ENCODE assay signal across 8 mouse cellular contexts in the genomic region with DNA sequence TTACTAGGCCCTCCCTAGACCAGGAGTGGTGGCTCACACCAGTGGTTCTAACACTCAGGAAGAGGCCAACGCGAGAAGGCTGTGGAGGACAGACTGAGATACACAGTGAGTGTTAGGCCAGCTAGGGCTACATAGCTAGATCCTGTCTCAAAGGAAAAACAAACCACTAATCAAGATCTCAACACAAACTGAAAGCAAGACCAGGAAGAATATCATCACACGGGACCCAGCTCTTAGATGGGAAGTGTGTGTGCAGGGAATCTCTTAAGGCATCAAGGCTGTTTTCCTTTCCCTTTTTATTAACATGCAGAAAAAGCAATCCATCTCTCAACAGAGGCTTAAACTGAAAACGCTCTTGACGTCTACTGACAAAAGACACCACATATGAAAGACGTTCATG. TPM values are rescaled to one million over a fixed set of nuclear protein-coding genes. Genes with fewer than 3 reads are reported as not detected.
DNase-seq lines count a peak whose midpoint lies in the region; ATAC-seq lines count a peak whose summit lies in the region.

No protein-coding gene starts in this region.

- H3K9me3 ChIP-seq in heart, embryonic 10.5 days, result no peaks in the 10 kb centered on the region
- no peaks in the 10 kb centered on the region for H3K9me3 ChIP-seq in hindbrain, embryonic 11.5 days (ENCODE audit: control insufficient read depth, low read length)

- peaks cover 70% of the 10 kb centered on the region for H3K79me2 ChIP-seq in macrophage (ENCODE audit: inconsistent target)

- no peak for ATAC-seq in hindbrain, embryonic 11.5 days (ENCODE audit: low FRiP score)

- no peak for DNase-seq in heart, embryonic 10.5 days (ENCODE audit: low spot score)
- DNase-seq in heart, postnatal 36 days, result no peak
- DNase-seq in CD4-positive helper T cell, adult 2 months (ENCODE audit: low read depth, low spot score), result peak; percentile 14
- no peak for DNase-seq in hindbrain, embryonic 11.5 days (ENCODE audit: low spot score)
- DNase-seq in adrenal gland, postnatal 25 days, result no peak
- DNase-seq in layer of hippocampus, adult 9-11 months, result no peak
- DNase-seq in gastrocnemius, postnatal 25 days, result no peak

- 61% methylated on average over 6 of the region's 6 CpGs for WGBS in heart, embryonic 10.5 days
- WGBS in hindbrain, embryonic 11.5 days, result 64% methylated on average over 6 of the region's 6 CpGs
- WGBS in macrophage (ENCODE audit: missing documents), result 10% methylated on average over 6 of the region's 6 CpGs

- H3K27me3 ChIP-seq in heart, embryonic 10.5 days (ENCODE audit: insufficient read depth, poor library complexity, severe bottlenecking), result no peaks in the 10 kb centered on the region
- H3K27me3 ChIP-seq in hindbrain, embryonic 11.5 days (ENCODE audit: control insufficient read depth, insufficient read depth, low read length), result no peaks in the 10 kb centered on the region

- 0 out of 2 replicates have a peak overlapping the region, but pooled peaks have one; percentile 3 for H3K9ac ChIP-seq in hindbrain, embryonic 11.5 days (ENCODE audit: low read depth, low read length)

- peaks cover 15% of the 10 kb centered on the region for H3K4me1 ChIP-seq in heart, embryonic 10.5 days
- H3K4me1 ChIP-seq in hindbrain, embryonic 11.5 days (replicated peaks; ENCODE audit: control insufficient read depth, insufficient read depth, low read length), result peaks cover 2% of the 10 kb centered on the region; the same call in 1 of the 2 replicates

- peak overlapping the region; percentile 53; the same call in 1 of the 2 replicates for H3K27ac ChIP-seq in heart, embryonic 10.5 days
- no peak overlapping the region for H3K27ac ChIP-seq in hindbrain, embryonic 11.5 days (ENCODE audit: low read depth, low read length)
- H3K27ac ChIP-seq in macrophage, result no peak overlapping the region

- H3K4me2 ChIP-seq in hindbrain, embryonic 11.5 days (replicated peaks; ENCODE audit: low read depth, low read length), result peak overlapping the region; percentile 19; the same call in 1 of the 2 replicates

- H3K36me3 ChIP-seq in heart, embryonic 10.5 days, result peaks cover 28% of the 10 kb centered on the region
- no peaks in the 10 kb centered on the region for H3K36me3 ChIP-seq in hindbrain, embryonic 11.5 days (ENCODE audit: control insufficient read depth, insufficient read depth, low read length)
- no peaks in the 10 kb centered on the region for H3K36me3 ChIP-seq in macrophage (ENCODE audit: inconsistent target)

- peak overlapping the region; percentile 33 for H3K4me3 ChIP-seq in heart, embryonic 10.5 days
- no peak overlapping the region for H3K4me3 ChIP-seq in hindbrain, embryonic 11.5 days (ENCODE audit: low read depth, low read length)
- H3K4me3 ChIP-seq in macrophage (ENCODE audit: inconsistent target), result peak overlapping the region; percentile 93

- intact Hi-C loops in heart, postnatal 36 days (cut with DNase I), result loop anchor here (5.0 to 10.0 kb wide), 2 partner anchors 65 to 237 kb away; a partner anchor contains a TSS

RNA-seq across cellular contexts. Expression of a gene that starts 2.0 kb away (rescaled TPM):
- 14.0 and 17.5 TPM in 2 replicates for polyA plus RNA-seq in heart, embryonic 10.5 days (2016; fragmentation: Nextera tagmentation; extraction: Ambion mirVana)
- 1 to 10 TPM; 6.1 to 6.4 TPM for total RNA-seq in heart, postnatal 36 days (2021)
- 14.7 and 20.0 TPM in 2 replicates for polyA plus RNA-seq in hindbrain, embryonic 11.5 days (2014; fragmentation: Nextera tagmentation; extraction: Ambion mirVana)
- 100 to 1,000 TPM in 11 of 26 experiments, 10 to 100 TPM in 15; 30.1 to 161 (median 91.9) TPM for total RNA-seq in macrophage (2018; cell fraction: chromatin; rRNA removed)
- 10 to 100 TPM; 12.0 to 42.6 (median 22.4) TPM for total RNA-seq in macrophage (2018; cell fraction: cytosol; rRNA removed)
- 100 to 1,000 TPM in 1 of 26 experiments, 10 to 100 TPM in 25; 27.6 to 106 (median 43.0) TPM for total RNA-seq in macrophage (2018; cell fraction: nucleus; rRNA removed)
- 8.0 to 10.7 TPM (median 8.3 TPM) in 3 replicates for polyA plus RNA-seq in macrophage (2018)
- total RNA-seq in adrenal gland, postnatal 25 days (2021), result 36.3 and 44.4 TPM in 2 replicates
- 1 to 10 TPM; 4.1 to 4.7 TPM for total RNA-seq in gastrocnemius, postnatal 25 days (2021)

RNA-seq across cellular contexts. Expression of a gene that starts 11.5 kb away (rescaled TPM):
- polyA plus RNA-seq in heart, embryonic 10.5 days (2016; fragmentation: Nextera tagmentation; extraction: Ambion mirVana), result 24.4 and 25.0 TPM in 2 replicates
- total RNA-seq in heart, postnatal 36 days (2021), result 10 to 100 TPM; 24.6 to 25.1 TPM
- polyA plus RNA-seq in hindbrain, embryonic 11.5 days (2014; fragmentation: Nextera tagmentation; extraction: Ambion mirVana), result 28.7 and 34.4 TPM in 2 replicates
- 100 to 1,000 TPM in 15 of 26 experiments, 10 to 100 TPM in 11; 16.4 to 163 (median 103) TPM for total RNA-seq in macrophage (2018; cell fraction: chromatin; rRNA removed)
- 10 to 100 TPM in 24 of 26 experiments, 1 to 10 TPM in 2; 9.0 to 19.7 (median 13.5) TPM for total RNA-seq in macrophage (2018; cell fraction: cytosol; rRNA removed)
- 10 to 100 TPM; 12.8 to 94.5 (median 36.1) TPM for total RNA-seq in macrophage (2018; cell fraction: nucleus; rRNA removed)
- 9.7 to 14.0 TPM (median 13.7 TPM) in 3 replicates for polyA plus RNA-seq in macrophage (2018)
- total RNA-seq in adrenal gland, postnatal 25 days (2021), result 41.9 and 51.4 TPM in 2 replicates
- 10 to 100 TPM in 1 of 2 experiments, 1 to 10 TPM in 1; 10.0 to 11.7 TPM for total RNA-seq in gastrocnemius, postnatal 25 days (2021)

RNA-seq across cellular contexts. Expression of a gene that starts 25.1 kb away (rescaled TPM):
- polyA plus RNA-seq in heart, embryonic 10.5 days (2016; fragmentation: Nextera tagmentation; extraction: Ambion mirVana), result not detected in 2 replicates
- 1 to 10 TPM; 1.3 to 1.5 TPM for total RNA-seq in heart, postnatal 36 days (2021)
- polyA plus RNA-seq in hindbrain, embryonic 11.5 days (2014; fragmentation: Nextera tagmentation; extraction: Ambion mirVana), result not detected in 2 replicates
- not detected for total RNA-seq in macrophage (2018; cell fraction: chromatin; rRNA removed)
- not detected for total RNA-seq in macrophage (2018; cell fraction: cytosol; rRNA removed)
- not detected for total RNA-seq in macrophage (2018; cell fraction: nucleus; rRNA removed)
- polyA plus RNA-seq in macrophage (2018), result not detected in 3 replicates
- total RNA-seq in adrenal gland, postnatal 25 days (2021), result not detected in 2 replicates
- not detected for total RNA-seq in gastrocnemius, postnatal 25 days (2021)
